Mouse (Mus musculus): ENCODE measurements around the gene Gm10277.
"Not testable (repeated sequence)": the region's sequence is repeated elsewhere in the genome, so short reads cannot be mapped to it uniquely, and the experiment has no call there.

The Gm10277 gene

GRCm38 (mm10) chr11:77775701-77776400 lies 11.7 kb downstream of the Gm10277 start:
- no peak for DNase-seq (ENCODE audit: extremely low read depth, low read depth, low spot score)

GRCm38 (mm10) chr11:77771879-77772713 lies 15.5 kb downstream of the Gm10277 start:
- DNase-seq (ENCODE audit: extremely low read depth, low read depth, low spot score) = no peak

GRCm38 (mm10) chr11:77770346-77770745 lies 17.2 kb downstream of the Gm10277 start:
- no peak for DNase-seq (ENCODE audit: extremely low read depth, low read depth, low spot score)

- no peak for DNase-seq (ENCODE audit: extremely low read depth, low read depth, low spot score)
Observed at GRCm38 (mm10) chr11:77769496-77769895, 18.1 kb downstream of the Gm10277 start.

DNA sequence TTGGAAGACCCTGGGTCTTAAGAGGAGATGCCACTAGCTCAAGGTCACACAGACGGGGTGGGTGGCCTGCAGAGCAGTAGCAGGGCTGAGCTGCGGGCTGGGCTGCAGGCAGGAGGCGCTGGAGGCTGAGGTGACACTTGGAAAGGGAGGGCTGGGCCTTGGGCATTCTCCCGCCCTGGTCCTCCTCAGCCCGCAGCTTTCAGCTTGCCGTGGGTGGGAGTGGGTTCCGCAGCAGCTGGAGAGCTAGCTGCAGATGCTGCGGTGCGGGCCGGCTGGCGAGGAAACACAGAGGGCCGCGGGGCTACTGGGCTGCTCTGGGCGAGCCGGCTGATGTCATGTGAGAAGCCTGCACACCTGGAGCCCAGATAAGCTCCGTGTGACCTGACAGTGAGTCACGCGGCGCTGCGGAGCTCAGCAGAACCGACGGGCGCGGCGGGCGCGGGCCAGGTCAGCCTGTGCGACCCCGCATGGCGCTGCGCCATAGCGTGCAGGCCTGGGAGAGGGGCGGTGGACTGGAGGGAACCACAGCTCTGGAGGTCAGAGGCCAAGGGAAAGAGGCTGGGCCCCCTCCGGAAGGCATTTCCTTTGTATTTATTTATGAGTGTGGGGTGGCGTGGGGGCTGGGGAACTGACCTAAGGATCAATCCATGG lies 21.1 kb downstream of the Gm10277 start:
- no peak for DNase-seq (ENCODE audit: extremely low read depth, low read depth, low spot score)

- no peak for DNase-seq (ENCODE audit: extremely low read depth, low read depth, low spot score)
Observed at GRCm38 (mm10) chr11:77765459-77765777, 22.1 kb downstream of the Gm10277 start.

- no peak for DNase-seq (ENCODE audit: extremely low read depth, low read depth, low spot score)
Observed at GRCm38 (mm10) chr11:77764694-77765458, 22.7 kb downstream of the Gm10277 start.

GRCm38 (mm10) chr11:77763673-77764340 lies 23.7 kb downstream of the Gm10277 start:
- DNase-seq (ENCODE audit: extremely low read depth, low read depth, low spot score) = no peak

DNA sequence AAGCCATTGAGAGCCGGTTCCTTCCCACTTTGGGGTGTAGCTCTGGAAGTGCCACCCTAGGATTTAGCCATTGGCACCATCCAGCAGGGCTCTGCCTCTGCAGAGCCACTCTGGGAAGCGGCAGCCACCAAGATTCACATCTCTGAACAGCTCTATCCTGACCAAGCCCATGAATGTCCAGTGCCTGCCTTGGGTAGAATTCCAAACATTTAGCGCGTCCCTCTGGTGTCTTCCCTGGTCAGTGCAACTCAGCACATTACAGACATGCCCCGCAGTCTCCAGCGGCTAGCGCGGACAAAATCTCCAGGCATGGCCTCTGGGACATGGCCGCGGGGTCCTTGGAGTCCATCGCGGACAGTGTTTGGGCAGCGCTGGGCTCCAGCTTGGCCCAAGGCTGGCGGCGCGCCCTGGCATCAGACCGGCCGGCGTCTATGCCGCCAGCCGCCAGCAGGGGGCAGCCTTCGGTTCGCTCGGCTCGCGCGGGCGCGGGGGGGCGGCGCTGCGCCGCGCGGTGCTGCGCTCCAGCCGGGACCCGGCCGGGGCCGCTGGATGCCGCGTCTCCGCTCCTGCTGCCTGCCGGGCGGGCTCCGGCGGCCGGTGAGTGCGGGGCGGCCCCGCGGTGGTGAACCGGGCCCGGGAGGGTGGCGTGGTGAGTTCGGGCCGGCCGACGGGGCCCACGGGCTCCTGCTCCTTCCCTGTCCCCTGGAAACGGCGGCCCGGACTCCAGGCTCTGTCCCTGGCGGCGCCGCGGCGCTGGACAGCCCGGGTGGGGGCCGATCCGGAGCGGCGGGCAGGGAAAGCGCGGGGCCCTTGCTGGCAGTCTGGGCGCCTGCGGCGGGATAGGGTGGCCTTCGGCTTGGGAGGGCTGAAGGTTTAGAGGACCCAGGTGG lies 24.5 kb downstream of the Gm10277 start, which contains the start of gene Myo18a:
Myo18a (plus strand) TSS at position 464 of the 890 bp plus-strand sequence.
- DNase-seq (ENCODE audit: extremely low read depth, low read depth, low spot score) = no peak

DNA sequence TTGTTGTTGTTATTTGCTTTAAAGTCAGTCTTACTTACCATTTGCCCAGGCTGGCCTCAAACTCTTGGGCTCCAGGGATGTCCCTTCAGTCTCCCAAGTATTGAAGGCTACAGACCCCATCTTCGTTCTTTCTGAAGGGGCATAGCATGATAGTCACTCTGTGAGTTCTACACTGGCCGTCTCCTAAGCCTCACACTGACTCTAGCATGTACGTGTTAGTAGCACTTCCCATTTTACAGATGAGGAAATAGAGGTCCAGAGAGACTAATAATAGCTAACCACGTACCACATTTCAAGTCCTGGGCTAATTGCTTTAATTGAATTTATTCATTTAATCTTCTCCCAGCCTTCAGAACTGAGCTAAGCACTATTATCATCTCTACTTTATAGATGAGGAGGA lies 27.5 kb downstream of the Gm10277 start:
- no peak for DNase-seq (ENCODE audit: extremely low read depth, low read depth, low spot score)

DNA sequence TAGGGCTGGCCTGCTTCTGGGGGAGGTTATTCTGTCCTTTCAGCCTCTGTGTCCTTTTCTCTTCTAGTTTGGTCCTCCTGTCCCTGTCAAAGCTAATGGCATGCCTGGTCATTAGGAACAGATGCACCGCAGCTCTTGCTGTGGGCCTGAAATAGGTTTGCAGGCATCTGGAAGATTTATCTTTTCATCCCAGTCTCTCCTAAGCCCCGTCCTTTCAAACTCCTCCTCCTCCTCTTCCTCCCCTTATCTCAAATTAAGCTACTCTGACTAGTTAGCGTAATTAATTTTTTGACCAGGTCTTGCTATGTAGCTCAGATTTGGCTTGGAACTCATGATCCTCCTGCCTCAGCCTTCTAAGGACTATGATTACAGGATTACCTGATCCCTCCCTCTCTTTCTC lies 34.1 kb downstream of the Gm10277 start:
- no peak for DNase-seq (ENCODE audit: extremely low read depth, low read depth, low spot score)

- no peak for DNase-seq (ENCODE audit: extremely low read depth, low read depth, low spot score)
Observed at GRCm38 (mm10) chr11:77752525-77752924, 35.0 kb downstream of the Gm10277 start.

GRCm38 (mm10) chr11:77748996-77749395 lies 38.6 kb downstream of the Gm10277 start:
- no peak for DNase-seq (ENCODE audit: extremely low read depth, low read depth, low spot score)

- not testable (repeated sequence) for DNase-seq (ENCODE audit: extremely low read depth, low read depth, low spot score)
Observed at GRCm38 (mm10) chr11:77747103-77747502, 40.4 kb downstream of the Gm10277 start.

- no peak for DNase-seq (ENCODE audit: extremely low read depth, low read depth, low spot score)
Observed at GRCm38 (mm10) chr11:77746652-77747051, 40.9 kb downstream of the Gm10277 start.

DNA sequence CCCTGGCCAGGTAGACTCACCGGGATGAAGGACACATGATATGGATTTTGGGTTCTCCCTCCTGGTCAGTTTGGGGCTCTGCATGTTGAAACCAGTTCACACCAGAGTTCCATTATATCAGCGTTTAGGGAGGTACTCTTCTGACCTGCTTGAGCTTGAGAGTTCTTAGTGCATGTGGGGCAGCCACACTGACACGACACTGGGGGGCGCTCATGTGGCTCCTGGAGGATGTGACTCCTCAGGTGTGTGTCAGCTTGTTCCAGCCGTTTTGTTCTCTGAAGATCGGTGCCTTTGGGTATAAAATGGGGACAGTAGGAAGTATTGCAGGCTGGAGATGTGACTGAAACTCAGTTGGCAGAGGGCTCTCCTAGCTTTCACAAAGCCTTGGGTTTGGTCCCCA lies 43.6 kb downstream of the Gm10277 start:
- no peak for DNase-seq (ENCODE audit: extremely low read depth, low read depth, low spot score)

- no peak for DNase-seq (ENCODE audit: extremely low read depth, low read depth, low spot score)
Observed at GRCm38 (mm10) chr11:77738555-77738954, 49.0 kb downstream of the Gm10277 start.

- DNase-seq (ENCODE audit: extremely low read depth, low read depth, low spot score) = no peak
Observed at GRCm38 (mm10) chr11:77737289-77737688, 50.3 kb downstream of the Gm10277 start.
